Mouse (Mus musculus) lung, embryonic 16.5 days (tissue): ENCODE measurements around the gene Clybl. TPM values are rescaled to one million over a fixed set of nuclear protein-coding genes. Genes with fewer than 3 reads are reported as not detected.

Experiments used
- ATAC-seq: fragments of 200-750 bp; cut with Nextera tagmentation; 2 replicates; pipeline ENCODE4 v1.8.0; 2017; ENCODE audit warnings: low read depth, mild to moderate bottlenecking, moderate library complexity
- H3K27ac ChIP-seq: fragments of 300-500 bp; sonication (generic); 2 replicates; pipeline ENCODE4 v1.5.1; 2014; ENCODE audit warnings: mild to moderate bottlenecking, control low read depth, low read length
- H3K27me3 ChIP-seq: fragments of 300-500 bp; sonication (generic); 2 replicates; pipeline ENCODE4 v1.6.1; 2014; ENCODE audit warnings: low read depth, low read length, mixed read lengths; ENCODE audit not compliant: control insufficient read depth, insufficient read depth
- H3K36me3 ChIP-seq: fragments of 300-500 bp; sonication (generic); 2 replicates; pipeline ENCODE4 v1.6.1; 2014; ENCODE audit warnings: low read length; ENCODE audit not compliant: control insufficient read depth, insufficient read depth
- H3K4me1 ChIP-seq: fragments of 300-500 bp; sonication (generic); replicated peaks from 2 replicates; pipeline ENCODE4 v1.6.1; 2014; ENCODE audit warnings: low read length, mixed read lengths; ENCODE audit not compliant: control insufficient read depth, insufficient read depth
- H3K4me2 ChIP-seq: fragments of 300-500 bp; sonication (generic); 2 replicates; pipeline ENCODE4 v1.6.1; 2014; ENCODE audit warnings: low read depth, low read length, control low read depth
- H3K4me3 ChIP-seq: fragments of 300-500 bp; sonication (generic); 2 replicates; pipeline ENCODE4 v1.5.1; 2014; ENCODE audit warnings: mild to moderate bottlenecking, low read length, control low read depth
- H3K9ac ChIP-seq: fragments of 300-500 bp; sonication (generic); 2 replicates; pipeline ENCODE4 v1.6.1; 2014; ENCODE audit warnings: low read length, control low read depth
- H3K9me3 ChIP-seq: fragments of 300-500 bp; sonication (generic); 2 replicates; pipeline ENCODE4 v1.6.1; 2016; ENCODE audit warnings: low read length; ENCODE audit not compliant: control insufficient read depth
- WGBS: fragments of 180-500 bp; shearing (Covaris S2); extraction: QIAGEN DNeasy Blood & Tissue Kit; methylation state at CpG from one replicate; pipeline ENCODE4 v1.1.7; 2014; 5-methylcytosine and 5-hydroxymethylcytosine counted together
- polyA plus RNA-seq: library from polyadenylated mRNA; unstranded; fragments of >200 nt; fragmentation: Nextera tagmentation; extraction: Ambion mirVana; gene quantifications from 2 replicates; pipeline ENCODE4 v1.2.1, GENCODE M21; 2015

Gene Clybl
- polyA plus RNA-seq, 1 experiment from 2014 or later = 22.3 TPM

- H3K27me3 ChIP-seq = no peaks in the 10 kb centered on the region; the same call in 1 of the 2 replicates
- no peak overlapping the region for H3K4me3 ChIP-seq
- H3K9ac ChIP-seq = no peak overlapping the region
- ATAC-seq = no peak
- H3K4me2 ChIP-seq = no peak overlapping the region
- no peaks in the 10 kb centered on the region for H3K4me1 ChIP-seq
- 86% methylated on average over 5 of the region's 5 CpGs for WGBS
- H3K27ac ChIP-seq = no peak overlapping the region
- no peaks in the 10 kb centered on the region for H3K9me3 ChIP-seq
- H3K36me3 ChIP-seq = no peaks in the 10 kb centered on the region
These were observed 198.5 kb downstream of the Clybl start for GRCm38 (mm10) chr14:122379996-122380395.

GRCm38 (mm10) chr14:122380896-122381845 lies 199.7 kb downstream of the Clybl start:
- ATAC-seq = no peak
- Histone ChIP-seq H3K4me1 (no peaks in the 10 kb centered on the region), H3K9ac (no peak overlapping the region), H3K27me3 (no peaks in the 10 kb centered on the region), H3K27ac (no peak overlapping the region), H3K4me3 (no peak overlapping the region), H3K36me3 (no peaks in the 10 kb centered on the region), H3K9me3 (no peaks in the 10 kb centered on the region), H3K4me2 (no peak overlapping the region)
- WGBS = 79% methylated on average over 15 of the region's 15 CpGs

DNA sequence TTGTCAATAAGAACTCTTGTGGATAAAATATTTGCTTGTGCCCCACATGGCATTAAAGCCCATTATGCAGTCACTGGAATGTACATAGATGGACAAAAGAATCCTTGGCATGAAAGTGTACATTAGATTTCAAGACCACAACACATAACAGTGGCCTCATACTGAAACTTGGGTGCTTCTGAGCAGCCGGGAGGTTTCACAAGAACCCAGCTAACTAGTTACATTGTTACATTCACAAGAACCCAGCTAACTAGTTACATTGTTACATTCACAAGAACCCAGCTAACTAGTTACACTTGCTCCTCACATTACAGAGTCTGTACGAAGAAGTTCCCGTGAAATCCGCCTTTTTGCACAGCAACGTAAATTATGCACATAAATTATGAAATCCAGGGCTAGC lies 200.8 kb downstream of the Clybl start:
- H3K4me3 ChIP-seq = no peak overlapping the region
- H3K36me3 ChIP-seq = no peaks in the 10 kb centered on the region
- H3K4me2 ChIP-seq = no peak overlapping the region
- ATAC-seq = no peak
- H3K9me3 ChIP-seq = no peaks in the 10 kb centered on the region
- H3K27me3 ChIP-seq = no peaks in the 10 kb centered on the region
- H3K9ac ChIP-seq = no peak overlapping the region
- H3K4me1 ChIP-seq = no peaks in the 10 kb centered on the region
- 86% methylated on average over 5 of the region's 5 CpGs for WGBS
- no peak overlapping the region for H3K27ac ChIP-seq

GRCm38 (mm10) chr14:122383931-122384330 lies 202.4 kb downstream of the Clybl start:
- Histone ChIP-seq H3K4me1 (no peaks in the 10 kb centered on the region), H3K9ac (no peak overlapping the region), H3K4me2 (no peak overlapping the region), H3K9me3 (no peaks in the 10 kb centered on the region), H3K4me3 (no peak overlapping the region), H3K27ac (no peak overlapping the region), H3K36me3 (no peaks in the 10 kb centered on the region), H3K27me3 (no peaks in the 10 kb centered on the region)
- ATAC-seq = no peak
- WGBS = 82% methylated on average over 6 of the region's 6 CpGs

DNA sequence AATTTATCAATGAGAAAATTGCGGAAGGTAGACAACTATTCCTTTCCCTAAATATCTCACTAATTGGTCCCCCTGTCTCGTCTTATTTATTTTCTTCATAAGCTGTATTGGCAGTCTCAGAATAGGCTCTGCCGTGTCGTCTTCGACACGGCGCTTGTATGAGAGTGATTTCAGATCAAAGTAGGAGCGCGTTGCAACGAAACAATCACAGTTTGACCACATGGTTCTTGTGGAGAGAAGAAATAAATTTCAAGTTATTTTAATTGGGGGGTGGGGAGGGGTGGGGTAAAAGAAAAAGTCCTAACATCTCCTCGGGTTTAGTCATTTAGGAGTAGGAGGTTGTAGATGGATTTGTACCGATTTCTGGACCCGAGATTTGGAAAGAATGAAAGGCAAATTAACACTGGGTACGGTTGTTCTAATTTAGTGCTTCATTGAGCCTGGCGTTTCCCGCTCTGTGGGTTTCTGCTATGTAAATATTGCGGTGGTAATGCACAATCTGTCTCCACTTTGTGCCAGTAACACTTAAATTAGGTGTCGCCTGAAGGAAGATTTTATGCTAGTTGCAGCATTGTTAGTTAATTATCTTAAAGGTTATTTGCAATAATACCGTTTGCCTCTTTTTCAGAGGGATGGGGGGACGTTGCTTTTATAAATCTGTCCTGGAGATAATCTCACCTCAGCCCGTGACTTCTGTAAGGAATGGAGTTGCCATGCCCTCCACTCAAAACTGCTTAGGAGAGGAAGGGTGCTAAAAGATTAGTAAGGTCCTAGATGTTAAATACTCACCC lies 203.1 kb downstream of the Clybl start:
- Histone ChIP-seq H3K27me3 (no peaks in the 10 kb centered on the region), H3K36me3 (no peaks in the 10 kb centered on the region), H3K4me1 (no peaks in the 10 kb centered on the region), H3K4me3 (no peak overlapping the region), H3K9me3 (no peaks in the 10 kb centered on the region), H3K27ac (no peak overlapping the region), H3K9ac (no peak overlapping the region), H3K4me2 (no peak overlapping the region)
- WGBS = 58% methylated on average over 21 of the region's 21 CpGs
- no peak for ATAC-seq

DNA sequence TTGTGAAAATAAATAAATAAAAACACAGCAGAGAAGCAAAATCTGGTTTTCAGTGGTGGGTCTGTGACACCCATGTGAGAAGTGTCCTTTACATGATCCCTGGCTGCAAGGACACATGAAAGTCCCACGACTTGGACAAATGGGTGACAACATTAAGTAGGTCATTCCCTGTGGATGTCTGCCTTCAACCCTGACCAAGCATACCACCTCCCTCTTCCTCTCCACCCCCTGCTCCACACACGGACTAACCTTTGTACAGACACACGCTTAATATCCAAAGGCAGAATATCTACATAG lies 203.7 kb downstream of the Clybl start:
- no peak overlapping the region for H3K27ac ChIP-seq
- no peaks in the 10 kb centered on the region for H3K36me3 ChIP-seq
- WGBS = 64% methylated on average over 3 of the region's 3 CpGs
- H3K9ac ChIP-seq = no peak overlapping the region
- ATAC-seq = no peak
- no peak overlapping the region for H3K4me2 ChIP-seq
- H3K4me3 ChIP-seq = no peak overlapping the region
- no peaks in the 10 kb centered on the region for H3K4me1 ChIP-seq
- H3K9me3 ChIP-seq = no peaks in the 10 kb centered on the region
- no peaks in the 10 kb centered on the region for H3K27me3 ChIP-seq

GRCm38 (mm10) chr14:122385758-122386157 lies 204.3 kb downstream of the Clybl start:
- no peak overlapping the region for H3K9ac ChIP-seq
- H3K4me3 ChIP-seq = no peak overlapping the region
- no peak for ATAC-seq
- H3K36me3 ChIP-seq = no peaks in the 10 kb centered on the region
- no peaks in the 10 kb centered on the region for H3K4me1 ChIP-seq
- H3K4me2 ChIP-seq = no peak overlapping the region
- H3K9me3 ChIP-seq = no peaks in the 10 kb centered on the region
- 95% methylated on average over 5 of the region's 5 CpGs for WGBS
- no peaks in the 10 kb centered on the region for H3K27me3 ChIP-seq
- H3K27ac ChIP-seq = no peak overlapping the region

DNA sequence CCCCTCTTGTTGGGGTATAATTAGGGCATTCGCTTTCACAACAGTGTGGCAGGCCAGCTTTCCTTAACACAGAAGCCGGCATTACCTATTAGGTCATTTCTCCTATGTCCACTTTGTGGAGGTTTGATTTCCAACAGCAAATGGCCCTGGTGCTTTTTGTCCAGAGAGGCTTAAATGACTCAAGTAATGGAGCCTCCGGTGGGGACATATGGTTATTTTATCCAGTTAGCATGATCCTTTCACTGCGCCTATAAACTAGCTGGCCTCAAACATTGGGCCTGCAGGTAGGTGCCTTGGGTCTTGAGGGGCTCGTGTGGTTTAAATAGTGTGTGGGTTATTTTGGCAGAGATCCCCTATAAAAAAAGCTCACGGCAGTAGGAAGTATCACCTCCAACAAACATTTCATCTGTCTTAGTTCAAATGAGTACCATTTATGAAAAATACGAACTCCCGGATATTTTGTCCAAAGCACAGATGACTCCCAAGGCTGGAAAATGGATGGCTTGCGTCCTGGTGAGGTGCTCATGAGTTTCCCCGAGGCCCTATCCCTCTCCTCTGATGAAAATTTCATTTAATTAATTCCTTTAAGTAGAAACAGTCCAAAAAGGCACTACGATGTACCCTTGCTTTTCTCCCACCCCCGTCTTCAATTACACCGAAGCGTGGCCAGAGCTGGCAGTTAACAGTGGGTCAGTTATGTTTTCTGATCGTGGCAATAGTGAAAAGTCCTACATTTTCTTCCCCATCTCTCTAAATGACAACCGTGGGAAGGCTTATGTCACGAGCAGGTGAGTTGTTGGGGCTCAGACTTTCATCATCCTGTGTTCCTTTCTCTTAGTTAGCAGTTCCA lies 205.0 kb downstream of the Clybl start:
- 88% methylated on average over 17 of the region's 17 CpGs for WGBS
- Histone ChIP-seq H3K9me3 (no peaks in the 10 kb centered on the region), H3K36me3 (no peaks in the 10 kb centered on the region), H3K27me3 (no peaks in the 10 kb centered on the region), H3K4me2 (no peak overlapping the region), H3K4me3 (no peak overlapping the region), H3K27ac (no peak overlapping the region), H3K9ac (no peak overlapping the region), H3K4me1 (no peaks in the 10 kb centered on the region)
- ATAC-seq = no peak

GRCm38 (mm10) chr14:122387781-122388180 lies 206.3 kb downstream of the Clybl start:
- no peak for ATAC-seq
- WGBS = 68% methylated on average over 5 of the region's 5 CpGs
- Histone ChIP-seq H3K4me3 (no peak overlapping the region), H3K27ac (no peak overlapping the region), H3K27me3 (no peaks in the 10 kb centered on the region), H3K4me2 (no peak overlapping the region), H3K9ac (no peak overlapping the region), H3K36me3 (no peaks in the 10 kb centered on the region), H3K9me3 (no peaks in the 10 kb centered on the region), H3K4me1 (no peaks in the 10 kb centered on the region)
